Mouse (Mus musculus): Measurements from ENCODE around the gene Tmem183a.

GRCm38 (mm10) chr1:134381795-134382625 is 20.2 kb upstream of the Tmem183a start:
- TF ChIP-seq POLR2A (IDR thresholded peaks at IDR 0.05; ENCODE audit: control insufficient read depth, extremely low read depth, insufficient read depth, low read length, poor library complexity) (no peak), CTCF (IDR thresholded peaks at IDR 0.05; ENCODE audit: borderline replicate concordance, control insufficient read depth, extremely low read depth, insufficient read depth, low read length, poor library complexity) (no peak)
